Mouse (Mus musculus): ENCODE data around the gene Tfip11. TPM values are rescaled to one million over a fixed set of nuclear protein-coding genes. Genes with fewer than 3 reads are reported as not detected.

Tfip11 gene
- polyA plus RNA-seq, 1 experiment from 2014 or later: 19.8 TPM

DNA sequence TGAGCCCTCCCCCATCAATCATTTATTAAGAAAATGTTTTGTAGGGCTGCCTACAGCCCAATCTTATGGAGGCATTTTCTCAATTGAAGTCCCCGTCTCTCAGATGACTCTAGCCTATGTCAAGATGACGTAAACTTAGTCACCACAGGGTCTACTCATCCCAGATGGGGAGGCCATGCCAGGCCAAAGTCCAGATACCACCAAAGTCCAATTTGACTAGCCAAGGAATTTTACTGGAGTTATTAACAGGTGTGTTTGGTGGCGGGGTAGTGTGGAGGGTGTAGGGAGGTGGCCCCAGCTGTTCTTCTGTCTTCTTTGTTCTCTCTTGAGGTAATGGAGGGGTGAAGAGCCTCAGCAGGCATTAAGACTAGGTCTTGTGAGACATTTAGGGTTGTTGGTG lies 33.9 kb downstream of the Tfip11 start:
- Histone ChIP-seq H3K4me2 (ENCODE audit: low read length) (no peak overlapping the region), H3K4me1 (replicated peaks; ENCODE audit: insufficient read depth, low read length) (no peaks in the 10 kb centered on the region), H3K36me3 (ENCODE audit: insufficient read depth, low read length) (peaks cover 16% of the 10 kb centered on the region), H3K9me3 (replicated peaks; ENCODE audit: low read length) (no peaks in the 10 kb centered on the region), H3K4me3 (replicated peaks; ENCODE audit: low read depth, low read length) (no peak overlapping the region), H3K27ac (no peak overlapping the region), H3K9ac (ENCODE audit: low read depth, low read length) (no peak overlapping the region), H3K27me3 (ENCODE audit: insufficient read depth, low read length) (no peaks in the 10 kb centered on the region)
- DNase-seq (ENCODE audit: low spot score) (no peak), ATAC-seq (replicated peaks; ENCODE audit: low FRiP score, low read depth) (no peak)
- 90% methylated on average over 3 of the region's 3 CpGs for WGBS
- no peak for TF ChIP-seq CTCF (IDR thresholded peaks at IDR 0.05; ENCODE audit: low read depth)

- no peak overlapping the region for H3K27ac ChIP-seq
- peaks cover 34% of the 10 kb centered on the region for H3K36me3 ChIP-seq (ENCODE audit: insufficient read depth, low read length)
- WGBS: 73% methylated on average over 10 of the region's 10 CpGs
- no peaks in the 10 kb centered on the region for H3K4me1 ChIP-seq (replicated peaks; ENCODE audit: insufficient read depth, low read length)
- H3K4me3 ChIP-seq (replicated peaks; ENCODE audit: low read depth, low read length): no peak overlapping the region
- no peak overlapping the region for H3K4me2 ChIP-seq (ENCODE audit: low read length)
- TF ChIP-seq CTCF (IDR thresholded peaks at IDR 0.05; ENCODE audit: low read depth): no peak
- DNase-seq (ENCODE audit: low spot score) (no peak), ATAC-seq (replicated peaks; ENCODE audit: low FRiP score, low read depth) (no peak)
- no peak overlapping the region for H3K9ac ChIP-seq (ENCODE audit: low read depth, low read length)
- H3K9me3 ChIP-seq (replicated peaks; ENCODE audit: low read length): no peaks in the 10 kb centered on the region
- H3K27me3 ChIP-seq (ENCODE audit: insufficient read depth, low read length): no peaks in the 10 kb centered on the region
Observed at GRCm38 (mm10) chr5:112364184-112364797, 38.1 kb downstream of the Tfip11 start.

- WGBS: 94% methylated on average over 6 of the region's 6 CpGs
- H3K27me3 ChIP-seq (ENCODE audit: insufficient read depth, low read length): no peaks in the 10 kb centered on the region
- no peak overlapping the region for H3K4me2 ChIP-seq (ENCODE audit: low read length)
- no peak overlapping the region for H3K27ac ChIP-seq
- H3K36me3 ChIP-seq (ENCODE audit: insufficient read depth, low read length): peaks cover 41% of the 10 kb centered on the region
- no peak overlapping the region for H3K9ac ChIP-seq (ENCODE audit: low read depth, low read length)
- ATAC-seq (replicated peaks; ENCODE audit: low FRiP score, low read depth): no peak
- no peaks in the 10 kb centered on the region for H3K9me3 ChIP-seq (replicated peaks; ENCODE audit: low read length)
- no peak overlapping the region for H3K4me3 ChIP-seq (replicated peaks; ENCODE audit: low read depth, low read length)
- no peak for TF ChIP-seq CTCF (IDR thresholded peaks at IDR 0.05; ENCODE audit: low read depth)
- DNase-seq (ENCODE audit: low spot score): no peak
- no peaks in the 10 kb centered on the region for H3K4me1 ChIP-seq (replicated peaks; ENCODE audit: insufficient read depth, low read length)
Observed at GRCm38 (mm10) chr5:112366879-112367278, 40.7 kb downstream of the Tfip11 start.

- H3K27ac ChIP-seq: no peak overlapping the region
- peaks cover 41% of the 10 kb centered on the region for H3K36me3 ChIP-seq (ENCODE audit: insufficient read depth, low read length)
- peak; percentile 17; the same call in 1 of the 2 replicates for TF ChIP-seq CTCF (IDR thresholded peaks at IDR 0.05; ENCODE audit: low read depth)
- no peak for ATAC-seq (replicated peaks; ENCODE audit: low FRiP score, low read depth)
- no peak overlapping the region for H3K4me2 ChIP-seq (ENCODE audit: low read length)
- no peaks in the 10 kb centered on the region for H3K4me1 ChIP-seq (replicated peaks; ENCODE audit: insufficient read depth, low read length)
- H3K27me3 ChIP-seq (ENCODE audit: insufficient read depth, low read length): no peaks in the 10 kb centered on the region
- H3K9me3 ChIP-seq (replicated peaks; ENCODE audit: low read length): no peaks in the 10 kb centered on the region
- H3K9ac ChIP-seq (ENCODE audit: low read depth, low read length): no peak overlapping the region
- DNase-seq (ENCODE audit: low spot score): no peak
- WGBS: 89% methylated on average over 4 of the region's 4 CpGs
- H3K4me3 ChIP-seq (replicated peaks; ENCODE audit: low read depth, low read length): no peak overlapping the region
Observed at GRCm38 (mm10) chr5:112367338-112367737, 41.2 kb downstream of the Tfip11 start.

DNA sequence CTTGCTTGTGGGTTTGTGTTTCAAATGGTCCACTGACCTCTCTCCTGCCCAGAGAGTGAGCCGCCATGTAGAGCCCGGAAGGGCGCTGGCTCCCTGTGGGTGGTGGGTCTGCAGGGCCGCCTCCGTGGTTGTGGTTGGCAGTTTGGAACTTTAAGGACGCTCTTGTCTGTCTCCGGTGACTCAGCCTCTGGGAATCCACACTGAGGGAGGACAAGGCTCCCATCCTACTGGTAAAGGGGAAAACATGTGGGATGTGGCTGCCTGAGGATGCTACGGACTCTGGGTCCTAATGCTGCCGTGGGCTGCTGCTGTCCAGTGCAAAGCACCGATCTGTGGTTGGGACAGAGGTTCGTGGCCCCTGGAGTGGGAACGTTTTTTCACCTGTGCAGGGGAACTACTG lies 41.8 kb downstream of the Tfip11 start:
- Histone ChIP-seq H3K4me1 (replicated peaks; ENCODE audit: insufficient read depth, low read length) (no peaks in the 10 kb centered on the region), H3K27ac (no peak overlapping the region), H3K4me3 (replicated peaks; ENCODE audit: low read depth, low read length) (no peak overlapping the region), H3K9me3 (replicated peaks; ENCODE audit: low read length) (no peaks in the 10 kb centered on the region), H3K4me2 (ENCODE audit: low read length) (no peak overlapping the region), H3K9ac (ENCODE audit: low read depth, low read length) (no peak overlapping the region), H3K27me3 (ENCODE audit: insufficient read depth, low read length) (no peaks in the 10 kb centered on the region), H3K36me3 (ENCODE audit: insufficient read depth, low read length) (peaks cover 46% of the 10 kb centered on the region)
- no peak for TF ChIP-seq CTCF (IDR thresholded peaks at IDR 0.05; ENCODE audit: low read depth)
- ATAC-seq (replicated peaks; ENCODE audit: low FRiP score, low read depth): no peak
- WGBS: 88% methylated on average over 12 of the region's 12 CpGs
- DNase-seq (ENCODE audit: low spot score): no peak

DNA sequence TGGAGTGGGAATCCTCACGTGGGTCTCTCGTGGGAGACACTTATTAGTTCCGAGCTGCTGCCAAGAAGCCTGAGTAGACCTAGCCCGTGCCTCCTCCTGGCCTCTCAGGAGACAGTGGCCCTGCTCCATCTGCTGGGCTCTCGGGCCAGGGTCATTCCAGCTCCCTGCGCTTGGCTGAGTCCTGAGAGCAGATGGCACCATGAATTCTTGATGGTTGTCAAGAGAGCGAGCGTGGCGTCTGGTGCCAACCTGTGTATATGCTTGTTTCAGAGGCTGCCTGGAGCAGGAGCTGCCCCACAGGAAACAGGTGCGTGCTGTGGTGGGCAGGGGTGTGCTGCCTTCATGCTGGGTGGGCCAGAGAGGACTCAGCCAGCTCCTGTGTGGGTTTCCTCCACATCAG lies 42.5 kb downstream of the Tfip11 start:
- no peaks in the 10 kb centered on the region for H3K9me3 ChIP-seq (replicated peaks; ENCODE audit: low read length)
- no peak for DNase-seq (ENCODE audit: low spot score)
- no peak overlapping the region for H3K9ac ChIP-seq (ENCODE audit: low read depth, low read length)
- H3K4me3 ChIP-seq (replicated peaks; ENCODE audit: low read depth, low read length): no peak overlapping the region
- H3K27ac ChIP-seq: no peak overlapping the region
- TF ChIP-seq CTCF (IDR thresholded peaks at IDR 0.05; ENCODE audit: low read depth): no peak
- ATAC-seq (replicated peaks; ENCODE audit: low FRiP score, low read depth): no peak
- H3K27me3 ChIP-seq (ENCODE audit: insufficient read depth, low read length): no peaks in the 10 kb centered on the region
- H3K36me3 ChIP-seq (ENCODE audit: insufficient read depth, low read length): peaks cover 46% of the 10 kb centered on the region
- H3K4me1 ChIP-seq (replicated peaks; ENCODE audit: insufficient read depth, low read length): no peaks in the 10 kb centered on the region
- H3K4me2 ChIP-seq (ENCODE audit: low read length): no peak overlapping the region
- WGBS: 93% methylated on average over 10 of the region's 10 CpGs

DNA sequence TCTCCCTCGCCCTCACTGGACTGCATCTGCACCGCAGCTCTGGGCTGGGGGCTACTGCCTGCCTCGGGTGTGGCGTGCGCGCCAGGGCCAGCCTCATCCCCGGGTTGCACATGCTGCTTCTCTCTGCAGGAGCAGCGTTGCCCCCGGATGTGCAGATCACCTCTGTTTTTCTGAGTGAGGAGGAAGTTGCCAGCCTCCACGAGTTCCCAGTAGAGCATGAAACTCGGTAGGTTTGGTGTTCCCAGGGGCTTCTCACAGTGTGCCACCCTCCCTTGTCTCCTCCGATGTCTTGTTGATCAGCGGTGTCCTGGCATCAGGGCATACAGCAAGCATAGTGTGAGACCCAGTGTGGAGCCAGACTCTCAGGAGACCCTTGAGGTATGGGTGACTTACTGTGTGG lies 43.2 kb downstream of the Tfip11 start:
- Histone ChIP-seq H3K4me3 (replicated peaks; ENCODE audit: low read depth, low read length) (no peak overlapping the region), H3K27me3 (ENCODE audit: insufficient read depth, low read length) (no peaks in the 10 kb centered on the region), H3K4me1 (replicated peaks; ENCODE audit: insufficient read depth, low read length) (no peaks in the 10 kb centered on the region), H3K4me2 (ENCODE audit: low read length) (no peak overlapping the region), H3K36me3 (ENCODE audit: insufficient read depth, low read length) (peaks cover 50% of the 10 kb centered on the region), H3K27ac (no peak overlapping the region), H3K9ac (ENCODE audit: low read depth, low read length) (no peak overlapping the region), H3K9me3 (replicated peaks; ENCODE audit: low read length) (no peaks in the 10 kb centered on the region)
- ATAC-seq (replicated peaks; ENCODE audit: low FRiP score, low read depth) (no peak), DNase-seq (ENCODE audit: low spot score) (no peak)
- WGBS: 87% methylated on average over 13 of the region's 13 CpGs
- no peak for TF ChIP-seq CTCF (IDR thresholded peaks at IDR 0.05; ENCODE audit: low read depth)
